Comparison of ENCODE assay signal across 27 mouse cellular contexts in genomic region chr7:99573351-99573750, GRCm38 (mm10). TPM values are rescaled to one million over a fixed set of nuclear protein-coding genes. Genes with fewer than 3 reads are reported as not detected.
DNase-seq lines count a peak whose midpoint lies in the region; ATAC-seq and TF ChIP-seq lines count a peak whose summit lies in the region.
"Had no signal": no experiment of that assay in that cellular context is flagged by ENCODE, and none has a peak within 500 bp of the region (broad histone marks: within the 10 kb centered on the region; RNA-seq: fewer than 3 reads in every experiment).

No protein-coding gene starts in this region.

- H3K4me2 ChIP-seq in forebrain, embryonic 14.5 days (ENCODE audit: low read length): no peak overlapping the region
- no peak overlapping the region for H3K4me2 ChIP-seq in hindbrain, embryonic 13.5 days
- H3K4me2 ChIP-seq in hindbrain, embryonic 12.5 days (replicated peaks): no peak overlapping the region
- H3K4me2 ChIP-seq: forebrain, embryonic 15.5 days; heart, embryonic 13.5 days; limb, embryonic 15.5 days; liver, embryonic 13.5 days; midbrain, embryonic 12.5 days; stomach, embryonic 15.5 days had no signal

- no peak overlapping the region for H3K4me3 ChIP-seq in cerebellum, adult 2 months (replicated peaks; ENCODE audit: insufficient read depth, low read depth, low read length)
- no peak overlapping the region for H3K4me3 ChIP-seq in forebrain, embryonic 10.5 days
- H3K4me3 ChIP-seq in forebrain, embryonic 14.5 days (ENCODE audit: low read depth, low read length): no peak overlapping the region
- no peak overlapping the region for H3K4me3 ChIP-seq in hindbrain, embryonic 13.5 days
- H3K4me3 ChIP-seq in hindbrain, embryonic 12.5 days: no peak overlapping the region
- no peak overlapping the region for H3K4me3 ChIP-seq in thymus, adult 2 months (ENCODE audit: control insufficient read depth, insufficient read depth, low read length)
- H3K4me3 ChIP-seq: forebrain, embryonic 15.5 days; heart, adult 2 months; heart, embryonic 13.5 days; limb, embryonic 10.5 days; limb, embryonic 15.5 days; liver, embryonic 13.5 days; midbrain, embryonic 12.5 days; myocyte; stomach, embryonic 15.5 days had no signal

- no peaks in the 10 kb centered on the region for H3K27me3 ChIP-seq in cerebellum, adult 2 months (ENCODE audit: control insufficient read depth, insufficient read depth, low read length)
- no peaks in the 10 kb centered on the region for H3K27me3 ChIP-seq in forebrain, embryonic 10.5 days (ENCODE audit: poor library complexity, severe bottlenecking)
- no peaks in the 10 kb centered on the region for H3K27me3 ChIP-seq in forebrain, embryonic 14.5 days (replicated peaks; ENCODE audit: control insufficient read depth, insufficient read depth, low read length)
- no peaks in the 10 kb centered on the region for H3K27me3 ChIP-seq in hindbrain, embryonic 13.5 days
- no peaks in the 10 kb centered on the region for H3K27me3 ChIP-seq in hindbrain, embryonic 12.5 days
- no peaks in the 10 kb centered on the region for H3K27me3 ChIP-seq in thymus, adult 2 months (ENCODE audit: control insufficient read depth, insufficient read depth, low read length)
- H3K27me3 ChIP-seq: forebrain, embryonic 15.5 days; heart, embryonic 13.5 days; limb, embryonic 15.5 days; liver, embryonic 13.5 days; megakaryocyte, embryonic 14.5 days; midbrain, embryonic 12.5 days; stomach, embryonic 15.5 days had no signal

- TF ChIP-seq POLR2A in cerebellum, adult 2 months (IDR thresholded peaks at IDR 0.05; ENCODE audit: borderline replicate concordance, insufficient read depth, low read length): no peak
- TF ChIP-seq POLR2A in thymus, adult 2 months (IDR thresholded peaks at IDR 0.05; ENCODE audit: control insufficient read depth, extremely low read depth, insufficient read depth, low read length, poor library complexity): no peak

- H3K27ac ChIP-seq in cerebellum, adult 2 months (ENCODE audit: insufficient read depth, low read length): peak overlapping the region; percentile 55
- H3K27ac ChIP-seq in forebrain, embryonic 10.5 days: peak overlapping the region; percentile 60
- H3K27ac ChIP-seq in forebrain, embryonic 14.5 days (ENCODE audit: low read depth, low read length): no peak overlapping the region
- H3K27ac ChIP-seq in hindbrain, embryonic 13.5 days: 0 out of 2 replicates have a peak overlapping the region, but pooled peaks have one; percentile 13
- no peak overlapping the region for H3K27ac ChIP-seq in hindbrain, embryonic 12.5 days
- peak overlapping the region; percentile 72 for H3K27ac ChIP-seq in thymus, adult 2 months (ENCODE audit: control insufficient read depth, insufficient read depth, low read length)
- H3K27ac ChIP-seq: heart, adult 2 months; heart, embryonic 13.5 days; kidney, postnatal 0 days; limb, embryonic 10.5 days; limb, embryonic 15.5 days; liver, embryonic 13.5 days; midbrain, embryonic 12.5 days; stomach, embryonic 15.5 days had no signal

- H3K9ac ChIP-seq in forebrain, embryonic 14.5 days (ENCODE audit: low read length): no peak overlapping the region
- 0 out of 2 replicates have a peak overlapping the region, but pooled peaks have one; percentile 6 for H3K9ac ChIP-seq in hindbrain, embryonic 13.5 days
- no peak overlapping the region for H3K9ac ChIP-seq in hindbrain, embryonic 12.5 days
- H3K9ac ChIP-seq: forebrain, embryonic 15.5 days; heart, embryonic 13.5 days; limb, embryonic 15.5 days; liver, embryonic 13.5 days; midbrain, embryonic 12.5 days; stomach, embryonic 15.5 days had no signal

- peaks cover 31% of the 10 kb centered on the region for H3K4me1 ChIP-seq in cerebellum, adult 2 months (ENCODE audit: control insufficient read depth, insufficient read depth, low read length)
- peaks cover 36% of the 10 kb centered on the region for H3K4me1 ChIP-seq in forebrain, embryonic 10.5 days
- peaks cover 3% of the 10 kb centered on the region; the same call in 1 of the 2 replicates for H3K4me1 ChIP-seq in forebrain, embryonic 14.5 days (ENCODE audit: control insufficient read depth, insufficient read depth, low read length)
- peaks cover 28% of the 10 kb centered on the region for H3K4me1 ChIP-seq in hindbrain, embryonic 13.5 days (replicated peaks)
- H3K4me1 ChIP-seq in hindbrain, embryonic 12.5 days: peaks cover 20% of the 10 kb centered on the region
- peaks cover 17% of the 10 kb centered on the region for H3K4me1 ChIP-seq in thymus, adult 2 months (replicated peaks; ENCODE audit: control insufficient read depth, insufficient read depth, low read length)

- TF ChIP-seq CTCF in cerebellum, adult 2 months (IDR thresholded peaks at IDR 0.05; ENCODE audit: borderline replicate concordance, insufficient read depth, low read depth, low read length): no peak
- TF ChIP-seq CTCF in thymus, adult 2 months (IDR thresholded peaks at IDR 0.05; ENCODE audit: borderline replicate concordance, control insufficient read depth, extremely low read depth, insufficient read depth, low read length, poor library complexity): no peak

- H3K9me3 ChIP-seq in forebrain, embryonic 10.5 days: no peaks in the 10 kb centered on the region
- no peaks in the 10 kb centered on the region for H3K9me3 ChIP-seq in forebrain, embryonic 14.5 days (replicated peaks; ENCODE audit: control insufficient read depth, low read length)
- no peaks in the 10 kb centered on the region for H3K9me3 ChIP-seq in hindbrain, embryonic 13.5 days
- no peaks in the 10 kb centered on the region for H3K9me3 ChIP-seq in hindbrain, embryonic 12.5 days (replicated peaks)
- H3K9me3 ChIP-seq: forebrain, embryonic 15.5 days; G1E; heart, embryonic 13.5 days; limb, embryonic 10.5 days; limb, embryonic 15.5 days; liver, embryonic 13.5 days; megakaryocyte, embryonic 14.5 days; midbrain, embryonic 12.5 days; stomach, embryonic 15.5 days had no signal

- no peaks in the 10 kb centered on the region for H3K36me3 ChIP-seq in forebrain, embryonic 10.5 days (replicated peaks)
- H3K36me3 ChIP-seq in forebrain, embryonic 14.5 days (ENCODE audit: control insufficient read depth, insufficient read depth, low read length): peaks cover 3% of the 10 kb centered on the region; the same call in 1 of the 2 replicates
- H3K36me3 ChIP-seq in hindbrain, embryonic 13.5 days: peaks cover 9% of the 10 kb centered on the region; the same call in 1 of the 2 replicates
- H3K36me3 ChIP-seq in hindbrain, embryonic 12.5 days: no peaks in the 10 kb centered on the region
- H3K36me3 ChIP-seq in thymus, adult 2 months (ENCODE audit: control insufficient read depth, insufficient read depth, low read length): no peaks in the 10 kb centered on the region
- H3K36me3 ChIP-seq: forebrain, embryonic 15.5 days; limb, embryonic 10.5 days; limb, embryonic 15.5 days; midbrain, embryonic 12.5 days; stomach, embryonic 15.5 days had no signal

- peak; percentile 32 to 39 for DNase-seq in cerebellum, adult 2 months
- DNase-seq in cerebellum, postnatal 4 days (ENCODE audit: low spot score in 2 of 2): no peak
- no peak for DNase-seq in forebrain, embryonic 10.5 days (ENCODE audit: extremely low spot score, low spot score)
- DNase-seq in forebrain, embryonic 14.5 days (ENCODE audit: low spot score): no peak
- peak; percentile 31 for DNase-seq in thymus, adult 2 months
- DNase-seq in thymus, postnatal 0 days (ENCODE audit: low spot score): no peak
- DNase-seq: adrenal gland, adult 8-10 months; heart, adult 2 months; kidney, adult 8-10 months; kidney, postnatal 4 days; liver, embryonic 13.5 days; lung, adult 18-20 months; lung, postnatal 4 days had no signal

- ATAC-seq in forebrain, embryonic 14.5 days: no peak
- no peak for ATAC-seq in hindbrain, embryonic 13.5 days (ENCODE audit: low FRiP score)
- ATAC-seq in hindbrain, embryonic 12.5 days (ENCODE audit: low FRiP score): no peak
- ATAC-seq: forebrain, embryonic 15.5 days; intestine, embryonic 16.5 days; lung, postnatal 0 days had no signal

- 25% methylated on average over 4 of the region's 4 CpGs for WGBS in cerebellum, adult 2 months
- 76% methylated on average over 4 of the region's 4 CpGs for WGBS in forebrain, embryonic 10.5 days
- WGBS in forebrain, embryonic 14.5 days: 57% methylated on average over 4 of the region's 4 CpGs
- 58% methylated on average over 4 of the region's 4 CpGs for WGBS in hindbrain, embryonic 13.5 days
- WGBS in hindbrain, embryonic 12.5 days: 69% methylated on average over 4 of the region's 4 CpGs
- 63% methylated on average over 4 of the region's 4 CpGs for WGBS in thymus, adult 2 months

RNA-seq across cellular contexts. Expression of gene Arrb1, which starts 38.1 kb away (rescaled TPM):
- polyA plus RNA-seq in cerebellum, adult 2 months (2012; rRNA removed): 111 and 115 TPM in 2 replicates
- 9.3 and 11.9 TPM in 2 replicates for polyA plus RNA-seq in forebrain, embryonic 10.5 days (2016; fragmentation: Nextera tagmentation; extraction: Ambion mirVana)
- 6.0 and 6.5 TPM in 2 replicates for polyA plus RNA-seq in forebrain, embryonic 14.5 days (2014; fragmentation: Nextera tagmentation; extraction: Ambion mirVana)
- 15.6 and 15.9 TPM in 2 replicates for polyA plus RNA-seq in hindbrain, embryonic 13.5 days (2015; fragmentation: Nextera tagmentation; extraction: Ambion mirVana)
- polyA plus RNA-seq in hindbrain, embryonic 12.5 days (2016; fragmentation: Nextera tagmentation; extraction: Ambion mirVana): 16.7 TPM in 2 replicates
- 26.3 and 29.6 TPM in 2 replicates for polyA plus RNA-seq in thymus, adult 2 months (2012; rRNA removed)
- polyA plus RNA-seq in thymus, postnatal 0 days (2015; fragmentation: Nextera tagmentation; extraction: Ambion mirVana): 4.6 and 5.2 TPM in 2 replicates

RNA-seq across cellular contexts. Expression of gene Tpbgl, which starts 53.6 kb away (rescaled TPM):
- polyA plus RNA-seq in cerebellum, adult 2 months (2012; rRNA removed): 4.0 and 4.8 TPM in 2 replicates
- polyA plus RNA-seq in forebrain, embryonic 10.5 days (2016; fragmentation: Nextera tagmentation; extraction: Ambion mirVana): 0.07 and 0.10 TPM in 2 replicates
- 0.32 and 0.33 TPM in 2 replicates for polyA plus RNA-seq in forebrain, embryonic 14.5 days (2014; fragmentation: Nextera tagmentation; extraction: Ambion mirVana)
- 1.4 TPM in 2 replicates for polyA plus RNA-seq in hindbrain, embryonic 13.5 days (2015; fragmentation: Nextera tagmentation; extraction: Ambion mirVana)
- 1.6 and 2.2 TPM in 2 replicates for polyA plus RNA-seq in hindbrain, embryonic 12.5 days (2016; fragmentation: Nextera tagmentation; extraction: Ambion mirVana)
- 3.8 and 4.6 TPM in 2 replicates for polyA plus RNA-seq in thymus, adult 2 months (2012; rRNA removed)
- 1.4 and 1.6 TPM in 2 replicates for polyA plus RNA-seq in thymus, postnatal 0 days (2015; fragmentation: Nextera tagmentation; extraction: Ambion mirVana)
- polyA plus RNA-seq: G1E; limb, embryonic 10.5 days; myocyte had no signal

Comparison
In these comparisons a context has a peak if more than half of its experiments do, and no peak if none do; other contexts are left out.
1. DNase-seq: peak in cerebellum, adult 2 months (2 of 2) and thymus, adult 2 months (single experiment); none in cerebellum, postnatal 4 days (0 of 2), forebrain, embryonic 10.5 days (single experiment), forebrain, embryonic 14.5 days (single experiment) and thymus, postnatal 0 days (single experiment).
2. H3K27ac ChIP-seq: peak in cerebellum, adult 2 months (single experiment), forebrain, embryonic 10.5 days (single experiment), hindbrain, embryonic 13.5 days (single experiment) and thymus, adult 2 months (single experiment); none in forebrain, embryonic 14.5 days (single experiment) and hindbrain, embryonic 12.5 days (single experiment).